Mouse (Mus musculus): Measurements from ENCODE around the gene Btbd9.

DNA sequence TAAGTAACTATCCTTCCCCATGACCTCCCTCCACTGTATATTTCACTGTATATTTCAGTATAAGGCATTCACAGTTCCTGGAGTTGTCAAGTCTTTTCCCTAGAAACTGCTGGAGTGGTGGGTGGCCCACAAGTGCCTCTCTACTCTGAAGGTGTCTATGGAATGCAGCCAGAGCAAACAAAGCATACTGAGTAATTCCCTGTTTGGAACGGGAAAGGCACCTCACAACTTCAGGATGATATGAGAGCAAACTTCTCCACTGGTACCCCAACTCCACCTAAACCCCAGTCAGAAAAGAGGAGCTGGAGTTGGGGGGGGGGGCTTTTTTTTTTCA lies 25.5 kb downstream of the Btbd9 start:
- TF ChIP-seq MAFK (IDR thresholded peaks at IDR 0.05; ENCODE audit: insufficient read depth, low read depth, low read length) = no peak
- TF ChIP-seq HCFC1 (IDR thresholded peaks at IDR 0.05; ENCODE audit: borderline replicate concordance, insufficient read depth, low read length) = no peak
- TF ChIP-seq CHD2 (IDR thresholded peaks at IDR 0.05; ENCODE audit: low read depth, low read length) = no peak
- TF ChIP-seq ZNF384 (IDR thresholded peaks at IDR 0.05; ENCODE audit: low read depth, low read length) = no peak
